Mouse (Mus musculus) brain, embryonic 14.5 days (tissue): Measurements from ENCODE around the gene Jarid2.

Experiments
- CTCF ChIP-seq: fragments of 200-500 bp; IDR thresholded peaks from 2 replicates; pipeline ENCODE4 v1.5.1; 2012; ENCODE audit warnings: inconsistent platforms, mild to moderate bottlenecking, moderate library complexity, borderline replicate concordance; ENCODE audit not compliant: insufficient read depth, insufficient read length; ENCODE audit errors: extremely low read depth
- POLR2A ChIP-seq: fragments of 200-500 bp; IDR thresholded peaks from 2 replicates; pipeline ENCODE4 v1.6.1; 2012; ENCODE audit warnings: mild to moderate bottlenecking, inconsistent platforms, borderline replicate concordance; ENCODE audit not compliant: poor library complexity, insufficient read depth, insufficient read length, severe bottlenecking; ENCODE audit errors: extremely low read depth

GRCm38 (mm10) chr13:44786291-44786690, 57.0 kb downstream of the Jarid2 start:
- TF ChIP-seq CTCF (peak; percentile 73), POLR2A (no peak)
